Mouse (Mus musculus): Measurements from ENCODE around the gene Ap4b1. TPM values are rescaled to one million over a fixed set of nuclear protein-coding genes. Genes with fewer than 3 reads are reported as not detected.
"Not testable (repeated sequence)": the region's sequence is repeated elsewhere in the genome, so short reads cannot be mapped to it uniquely, and the experiment has no call there.

The Ap4b1 gene
- 10 to 100 TPM; 12.8 to 15.5 TPM for total RNA-seq (2021)
- long read RNA-seq, experiment 1, transcript Ap4b1-204 (9 exons, 2,412 nt) = minor isoform, 5 of 18 reads
- long read RNA-seq, experiment 1, transcript Ap4b1-201 (10 exons, 2,799 nt) = major isoform, 11 of 18 reads
- long read RNA-seq, experiment 1, partial matches to known transcripts = 0 of 18 reads
- long read RNA-seq, experiment 1, other reads (novel, unspliced or antisense) = 2 of 18 reads
- long read RNA-seq, experiment 2, transcript Ap4b1-201 (10 exons, 2,799 nt) = major isoform, 12 of 21 reads
- long read RNA-seq, experiment 2, partial matches to known transcripts = 3 of 21 reads
- long read RNA-seq, experiment 2, other reads (novel, unspliced or antisense) = 1 of 21 reads

GRCm38 (mm10) chr3:103808891-103809798 lies at the start of gene Ap4b1, which contains the start of the genes Dclre1b and Gm43064:
Gene Ap4b1 (plus strand): TSS chr3:103809520.
Gene Dclre1b (minus strand): TSS chr3:103809444.
Gene Gm43064 (plus strand): TSS chr3:103809573.
- DNase-seq (ENCODE audit: low spot score in 2 of 2) = peak; percentile 83 to 94

DNA sequence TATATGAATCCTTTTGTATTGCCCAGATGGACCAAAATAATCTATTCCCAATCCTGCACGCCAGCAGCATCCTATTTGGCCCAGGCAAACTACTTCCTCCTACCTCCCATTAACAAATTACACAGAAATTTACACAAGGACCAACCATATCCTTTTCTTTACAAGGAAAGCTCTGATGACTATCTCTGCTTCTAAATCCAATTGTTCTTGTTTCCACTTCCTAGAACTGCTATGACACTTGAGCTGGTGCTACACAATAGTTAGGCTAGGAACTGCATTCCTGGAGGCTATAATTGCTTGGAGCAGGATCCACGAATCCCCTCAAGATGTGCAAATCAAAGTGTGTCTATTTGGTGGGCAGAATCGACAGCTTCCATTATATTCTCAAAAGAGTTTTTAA lies 42.5 kb upstream of the Ap4b1 start:
- DNase-seq (ENCODE audit: low spot score in 2 of 2) = no peak

- peak; percentile 30 to 63 for DNase-seq (ENCODE audit: low spot score in 2 of 2)
Observed at GRCm38 (mm10) chr3:103771531-103772130, 37.7 kb upstream of the Ap4b1 start.

DNA sequence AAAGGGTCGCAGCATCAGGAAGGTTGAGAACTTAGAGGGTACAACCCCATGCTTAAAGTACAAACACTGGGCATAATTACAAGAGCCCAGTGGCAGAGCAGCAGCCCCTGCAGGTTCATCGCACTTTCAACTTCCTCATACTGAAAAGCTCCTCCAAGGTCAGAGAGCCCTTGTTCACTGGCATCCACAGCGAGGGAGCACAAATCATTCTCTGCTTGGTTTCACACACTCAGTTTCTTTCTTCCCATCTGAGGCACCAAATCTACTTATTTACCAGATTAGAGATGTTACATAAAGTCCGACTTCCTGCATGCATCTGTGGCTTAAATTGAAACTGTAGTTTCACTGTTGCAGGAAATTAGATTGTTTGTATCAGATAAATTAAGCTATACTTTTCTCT lies 36.5 kb upstream of the Ap4b1 start:
- no peak for DNase-seq (ENCODE audit: low spot score in 2 of 2)

DNA sequence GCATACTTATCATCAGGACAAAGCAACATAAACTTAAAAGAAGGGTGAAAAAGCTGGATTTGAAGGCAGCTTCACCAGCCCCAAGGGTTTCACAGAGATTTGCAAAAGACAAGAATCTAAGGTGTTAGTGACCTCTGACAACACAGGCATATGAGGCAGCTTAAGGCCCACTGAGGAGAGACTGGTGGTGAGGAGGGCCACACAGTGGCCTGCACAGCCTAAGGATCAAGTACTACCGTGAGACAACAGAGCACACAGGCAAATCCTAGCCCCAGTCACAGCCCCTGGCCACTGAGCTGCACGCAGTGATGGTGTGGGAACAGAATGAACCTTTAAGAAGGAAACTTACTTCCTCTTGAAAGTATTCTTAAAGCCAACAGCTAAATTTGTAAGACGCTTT lies 35.8 kb upstream of the Ap4b1 start:
- DNase-seq (ENCODE audit: low spot score in 2 of 2) = no peak

DNA sequence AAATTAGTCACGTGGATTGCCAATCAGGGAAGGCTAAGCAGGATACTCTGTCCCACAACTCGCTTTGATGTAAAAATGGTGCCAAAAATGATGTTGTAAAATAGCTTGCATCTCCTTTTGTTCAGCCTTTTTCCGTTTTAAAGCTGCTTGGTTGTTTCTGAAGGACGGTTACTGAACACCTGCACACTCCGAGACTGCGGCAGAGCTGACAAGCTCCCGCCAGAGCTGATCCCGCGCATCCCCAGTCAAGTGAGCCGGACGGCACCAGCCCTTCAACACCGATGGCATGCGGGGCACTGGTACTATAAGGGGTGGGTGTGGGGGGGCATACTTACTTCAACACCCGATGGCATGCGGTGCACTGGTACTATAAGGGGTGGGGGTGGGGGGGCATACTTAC lies 35.3 kb upstream of the Ap4b1 start:
- no peak for DNase-seq (ENCODE audit: low spot score in 2 of 2)

DNA sequence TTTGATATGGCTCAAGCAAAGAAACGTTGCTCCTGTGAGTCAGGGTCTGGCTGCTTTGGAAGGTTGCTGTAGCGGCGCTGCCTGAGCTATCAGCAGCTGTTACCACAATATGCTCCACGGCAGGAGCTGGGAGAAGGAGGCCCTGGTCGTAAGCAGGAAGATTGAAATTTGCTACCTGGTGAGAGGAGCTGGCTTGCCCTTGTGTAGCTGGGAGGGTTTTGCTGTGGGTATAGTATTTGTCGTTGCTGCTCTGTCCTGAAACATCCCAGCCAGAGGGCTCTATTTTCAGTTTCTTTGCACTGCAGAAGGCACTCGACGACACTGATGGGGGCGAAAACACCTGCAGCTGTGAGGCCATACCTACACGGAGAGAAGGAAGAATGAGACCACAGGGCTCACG lies 31.4 kb upstream of the Ap4b1 start:
- DNase-seq (ENCODE audit: low spot score in 2 of 2) = no peak

GRCm38 (mm10) chr3:103778660-103779059 lies 30.7 kb upstream of the Ap4b1 start:
- no peak for DNase-seq (ENCODE audit: low spot score in 2 of 2)

GRCm38 (mm10) chr3:103779183-103779582 lies 30.1 kb upstream of the Ap4b1 start:
- DNase-seq (ENCODE audit: low spot score in 2 of 2) = no peak

GRCm38 (mm10) chr3:103780271-103780670 lies 29.0 kb upstream of the Ap4b1 start:
- no peak for DNase-seq (ENCODE audit: low spot score in 2 of 2)

DNA sequence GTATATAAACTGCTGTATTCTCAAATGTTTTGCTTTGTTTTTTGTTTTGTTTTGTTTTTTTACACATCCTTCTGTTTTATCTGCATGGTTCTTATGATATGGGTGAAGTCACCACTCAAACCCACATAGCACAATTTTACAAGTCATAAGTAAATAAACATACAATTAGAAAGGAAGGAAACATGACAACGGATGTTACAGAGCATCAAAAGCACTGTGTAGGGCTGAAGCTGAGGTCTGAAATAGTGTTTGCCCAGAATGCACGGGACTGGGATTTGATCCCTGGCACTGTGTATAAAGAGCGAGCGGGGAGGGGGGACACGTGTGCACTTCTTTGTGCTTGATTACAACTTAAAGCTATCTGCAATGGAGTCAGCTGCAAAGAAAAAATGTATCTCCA lies 28.5 kb upstream of the Ap4b1 start:
- no peak for DNase-seq (ENCODE audit: low spot score in 2 of 2)

DNA sequence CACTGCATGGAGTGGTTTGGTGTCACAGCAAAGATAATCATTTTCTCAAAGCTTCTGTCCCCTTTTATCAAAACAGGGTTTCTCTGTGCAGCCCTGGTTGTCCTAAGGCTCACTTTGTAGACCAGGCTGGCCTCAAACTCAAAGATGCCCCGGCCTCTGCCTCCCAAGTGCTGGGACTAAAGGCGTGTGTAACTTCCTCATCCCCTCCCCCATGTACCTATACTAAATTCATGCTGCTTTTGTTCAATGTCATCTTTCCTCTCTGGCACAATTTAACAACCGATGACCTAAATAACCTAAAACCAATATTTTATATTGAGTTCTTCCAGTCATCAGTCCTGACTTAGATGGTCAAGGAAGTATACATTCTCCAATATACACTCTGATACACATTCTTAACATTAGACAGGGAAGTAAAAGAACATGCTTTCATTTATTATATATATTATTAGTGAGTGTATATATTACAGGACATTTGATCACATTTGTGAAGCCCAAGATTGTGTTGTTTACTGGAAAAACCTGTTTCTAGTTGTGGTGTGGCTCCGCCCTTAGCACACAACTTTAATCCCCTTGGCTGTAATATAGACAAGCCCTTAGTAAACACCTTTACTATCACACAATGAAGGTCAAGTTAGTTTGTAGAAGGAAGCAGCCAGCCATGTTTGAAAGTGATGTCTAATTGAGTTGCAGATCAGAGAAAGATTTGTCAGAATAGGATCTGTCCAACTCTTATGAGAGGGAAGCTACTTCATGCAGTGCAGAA lies 26.3 kb upstream of the Ap4b1 start:
- DNase-seq (ENCODE audit: low spot score in 2 of 2) = no peak

DNA sequence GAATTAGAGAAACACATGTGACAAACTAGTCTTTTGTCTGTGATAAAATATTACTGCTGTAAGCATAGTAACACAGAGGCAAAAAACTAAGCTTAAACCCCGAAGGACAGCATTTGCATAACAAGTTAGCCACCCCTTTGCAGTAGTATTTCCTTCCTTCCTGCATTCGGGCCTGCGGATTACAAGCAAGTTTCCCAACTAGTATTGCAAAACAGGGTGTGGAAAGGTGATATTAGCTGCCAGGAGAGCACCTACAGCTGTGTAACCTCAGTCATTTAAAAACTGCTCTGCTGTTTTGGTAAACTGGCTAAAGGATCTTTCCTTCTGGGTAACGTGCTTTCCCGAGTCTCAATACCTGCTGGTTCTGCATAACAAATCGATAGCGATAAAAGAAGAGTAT lies 22.1 kb upstream of the Ap4b1 start:
- DNase-seq (ENCODE audit: low spot score in 2 of 2) = no peak

GRCm38 (mm10) chr3:103789096-103789495 lies 20.2 kb upstream of the Ap4b1 start:
- DNase-seq (ENCODE audit: low spot score in 2 of 2) = no peak

DNA sequence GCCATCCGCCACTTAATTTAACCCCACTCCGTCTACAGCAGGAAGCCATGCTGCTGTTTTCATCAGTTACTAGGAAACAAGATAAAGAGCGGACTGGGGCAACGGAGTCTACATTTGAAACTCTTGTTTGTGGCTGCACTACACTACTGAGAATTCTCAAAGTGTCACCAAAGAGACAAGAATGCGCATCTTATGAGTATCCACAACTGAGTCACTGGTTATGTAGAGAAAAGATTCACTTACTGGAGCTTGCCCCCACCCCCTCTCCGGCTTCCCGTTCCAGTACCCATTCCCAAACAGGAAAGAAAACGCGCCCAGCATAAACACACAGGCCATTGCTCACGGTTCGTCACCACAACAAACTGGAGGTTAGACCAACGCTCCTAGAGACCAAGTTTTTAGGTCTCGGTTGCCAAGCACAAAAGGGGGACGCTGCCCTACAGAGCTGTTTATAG lies 19.4 kb upstream of the Ap4b1 start:
- DNase-seq (ENCODE audit: low spot score in 2 of 2) = peak in 1 of 2 experiments; percentile 20

GRCm38 (mm10) chr3:103790346-103791145 lies 18.8 kb upstream of the Ap4b1 start:
- peak; percentile 28 to 40 for DNase-seq (ENCODE audit: low spot score in 2 of 2)

DNA sequence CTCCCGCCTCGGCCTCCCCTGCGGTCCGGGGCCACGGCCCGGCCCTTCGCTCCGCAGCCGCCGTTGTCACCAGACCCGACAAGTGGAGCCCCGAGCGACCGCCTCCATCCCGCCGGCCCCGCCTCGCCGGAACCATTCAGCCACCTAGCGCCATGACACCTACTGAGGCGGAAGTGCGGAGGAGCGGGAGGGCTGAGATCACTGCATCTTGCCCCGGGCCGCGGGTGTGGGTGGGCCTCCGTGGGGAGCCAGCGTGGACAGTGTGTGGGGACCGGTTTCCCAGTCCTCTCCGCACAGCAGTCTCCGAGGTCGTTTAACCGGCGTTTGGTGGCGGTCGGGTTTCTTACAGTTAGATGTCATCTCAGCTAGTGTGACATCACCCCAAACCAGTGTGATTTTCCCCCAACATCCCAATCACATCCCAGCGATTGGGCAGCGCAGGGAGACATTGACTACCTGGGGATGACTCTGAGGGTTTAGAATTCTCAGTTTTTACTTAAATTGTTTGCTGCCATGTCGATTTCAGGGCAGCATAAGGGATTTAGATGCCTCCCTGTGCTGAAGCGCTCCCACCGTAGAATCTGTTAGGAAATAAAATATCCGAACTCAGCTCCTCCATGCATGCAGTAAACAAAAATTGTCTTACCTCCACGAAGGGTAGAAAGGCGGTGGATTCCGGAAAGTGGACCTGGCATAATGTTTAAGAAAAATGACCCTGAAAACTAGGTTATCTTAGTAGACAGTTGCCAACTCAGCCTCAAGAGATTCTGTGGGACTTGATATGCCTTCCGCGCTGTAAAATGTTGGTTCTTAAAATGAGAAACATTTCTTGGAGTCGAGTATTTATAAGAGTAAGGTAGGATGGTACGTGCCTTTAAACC lies 17.9 kb upstream of the Ap4b1 start, which contains the start of gene Hipk1:
Gene Hipk1 (minus strand): TSS at position 334 of the 881 bp plus-strand sequence.
- DNase-seq (ENCODE audit: low spot score in 2 of 2) = peak; percentile 86 to 94

- DNase-seq (ENCODE audit: low spot score in 2 of 2) = not testable (repeated sequence)
Observed at GRCm38 (mm10) chr3:103792111-103792406, 17.3 kb upstream of the Ap4b1 start.

- DNase-seq (ENCODE audit: low spot score in 2 of 2) = no peak
Observed at GRCm38 (mm10) chr3:103792566-103792965, 16.8 kb upstream of the Ap4b1 start.
